Mouse (Mus musculus) intestine, embryonic 14.5 days (tissue): ENCODE measurements around the gene Aldh8a1. TPM values are rescaled to one million over a fixed set of nuclear protein-coding genes. Genes with fewer than 3 reads are reported as not detected.

Source experiments
- ATAC-seq: fragments of 200-750 bp; cut with Nextera tagmentation; replicated peaks from 2 replicates; pipeline ENCODE4 v1.8.0; 2017; ENCODE audit warnings: low read depth, moderate number of reproducible peaks, moderate TSS enrichment, moderate library complexity; ENCODE audit not compliant: low FRiP score, low TSS enrichment
- DNase-seq: peaks from one replicate; pipeline ENCODE4 v3.0.0-alpha.2; 2018; ENCODE audit warnings: low spot score
- H3K27ac ChIP-seq: fragments of 300-500 bp; sonication (generic); 2 replicates; pipeline ENCODE4 v1.5.1; 2014; ENCODE audit warnings: low read depth, mild to moderate bottlenecking, control low read depth
- H3K27me3 ChIP-seq: fragments of 300-500 bp; sonication (generic); replicated peaks from 2 replicates; pipeline ENCODE4 v1.6.1; 2014; ENCODE audit warnings: low read length, control low read depth; ENCODE audit not compliant: control insufficient read depth, insufficient read depth
- H3K36me3 ChIP-seq: fragments of 300-500 bp; sonication (generic); 2 replicates; pipeline ENCODE4 v1.6.1; 2014; ENCODE audit warnings: low read length, control low read depth; ENCODE audit not compliant: control insufficient read depth, insufficient read depth
- H3K4me1 ChIP-seq: fragments of 300-500 bp; sonication (generic); replicated peaks from 2 replicates; pipeline ENCODE4 v1.6.1; 2014; ENCODE audit warnings: low read length, control low read depth, mixed read lengths; ENCODE audit not compliant: control insufficient read depth, insufficient read depth
- H3K4me2 ChIP-seq: fragments of 300-500 bp; sonication (generic); 2 replicates; pipeline ENCODE4 v1.6.1; 2014; ENCODE audit warnings: low read length
- H3K4me3 ChIP-seq: fragments of 300-500 bp; sonication (generic); 2 replicates; pipeline ENCODE4 v1.5.1; 2014; ENCODE audit warnings: low read depth, low read length, control low read depth, mixed read lengths
- H3K9ac ChIP-seq: fragments of 300-500 bp; sonication (generic); 2 replicates; pipeline ENCODE4 v1.6.1; 2014; ENCODE audit warnings: mild to moderate bottlenecking, low read length
- H3K9me3 ChIP-seq: fragments of 300-500 bp; sonication (generic); 2 replicates; pipeline ENCODE4 v1.6.1; 2016; ENCODE audit warnings: low read length, control low read depth; ENCODE audit not compliant: control insufficient read depth
- WGBS: fragments of 180-500 bp; shearing (Covaris S2); extraction: QIAGEN DNeasy Blood & Tissue Kit; methylation state at CpG from one replicate; pipeline ENCODE4 v1.1.7; 2014; 5-methylcytosine and 5-hydroxymethylcytosine counted together
- polyA plus RNA-seq: library from polyadenylated mRNA; unstranded; fragments of >200 nt; fragmentation: Nextera tagmentation; extraction: Ambion mirVana; gene quantifications from 2 replicates; pipeline ENCODE4 v1.2.1, GENCODE M21; 2014

Gene Aldh8a1
- polyA plus RNA-seq, result 0.12 TPM in 1 of 2 replicates, not detected in the other

GRCm38 (mm10) chr10:21376682-21377473 lies at the start of gene Aldh8a1:
TSS of gene Aldh8a1 (plus strand) at chr10:21377291.
- ATAC-seq (no peak), DNase-seq (no peak)
- no peaks in the 10 kb centered on the region for H3K36me3 ChIP-seq
- 84% methylated on average over 13 of the region's 13 CpGs for WGBS
- H3K9me3 ChIP-seq, result no peaks in the 10 kb centered on the region
- H3K27ac ChIP-seq, result no peak within 1 kb of the TSS
- no peaks in the 10 kb centered on the region for H3K4me1 ChIP-seq
- no peak within 1 kb of the TSS for H3K9ac ChIP-seq
- H3K4me2 ChIP-seq, result no peak within 1 kb of the TSS
- H3K4me3 ChIP-seq, result no peak within 1 kb of the TSS
- H3K27me3 ChIP-seq, result no peaks in the 10 kb centered on the region

- no peak overlapping the region for H3K4me2 ChIP-seq
- no peak for DNase-seq
- H3K4me1 ChIP-seq, result no peaks in the 10 kb centered on the region
- ATAC-seq, result no peak
- peaks cover 10% of the 10 kb centered on the region for H3K36me3 ChIP-seq
- no peaks in the 10 kb centered on the region for H3K9me3 ChIP-seq
- no peak overlapping the region for H3K27ac ChIP-seq
- 65% methylated on average over 7 of the region's 7 CpGs for WGBS
- no peaks in the 10 kb centered on the region for H3K27me3 ChIP-seq
- H3K4me3 ChIP-seq, result no peak overlapping the region
- H3K9ac ChIP-seq, result no peak overlapping the region
Observed at GRCm38 (mm10) chr10:21327605-21328135, 49.4 kb upstream of the Aldh8a1 start.

- 77% methylated on average over 7 of the region's 7 CpGs for WGBS
- Histone ChIP-seq H3K27ac (no peak overlapping the region), H3K9ac (no peak overlapping the region), H3K27me3 (no peaks in the 10 kb centered on the region), H3K36me3 (peaks cover 47% of the 10 kb centered on the region), H3K4me3 (no peak overlapping the region), H3K4me1 (no peaks in the 10 kb centered on the region), H3K9me3 (peaks cover 7% of the 10 kb centered on the region; the same call in 1 of the 2 replicates), H3K4me2 (no peak overlapping the region)
- DNase-seq (no peak), ATAC-seq (no peak)
Observed at GRCm38 (mm10) chr10:21334349-21335105, 42.6 kb upstream of the Aldh8a1 start.

DNA sequence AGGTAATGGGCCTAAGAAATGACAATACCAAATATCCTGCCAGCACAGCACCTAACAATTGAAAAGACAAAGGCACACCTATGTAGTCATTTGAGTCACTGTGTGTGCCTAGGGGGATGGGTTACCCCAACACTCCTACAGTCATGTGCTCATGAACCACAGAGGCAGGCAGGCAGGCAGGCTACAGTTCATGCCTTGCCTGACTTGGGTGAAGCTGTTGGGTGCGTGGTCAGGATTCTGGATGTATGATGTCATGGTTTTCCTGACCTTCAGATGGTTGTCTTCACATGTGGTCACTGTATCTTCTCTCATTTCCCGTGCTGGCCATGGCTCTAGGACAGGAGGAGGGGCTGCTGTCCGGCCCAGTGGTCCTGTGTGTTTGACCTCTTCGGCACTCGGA lies 41.6 kb upstream of the Aldh8a1 start:
- H3K4me1 ChIP-seq, result no peaks in the 10 kb centered on the region
- WGBS, result 97% methylated on average over 5 of the region's 5 CpGs
- no peak overlapping the region for H3K9ac ChIP-seq
- H3K27me3 ChIP-seq, result no peaks in the 10 kb centered on the region
- peaks cover 51% of the 10 kb centered on the region for H3K36me3 ChIP-seq
- H3K4me2 ChIP-seq, result no peak overlapping the region
- no peak overlapping the region for H3K4me3 ChIP-seq
- DNase-seq (no peak), ATAC-seq (no peak)
- H3K27ac ChIP-seq, result no peak overlapping the region
- H3K9me3 ChIP-seq, result peaks cover 7% of the 10 kb centered on the region; the same call in 1 of the 2 replicates

DNA sequence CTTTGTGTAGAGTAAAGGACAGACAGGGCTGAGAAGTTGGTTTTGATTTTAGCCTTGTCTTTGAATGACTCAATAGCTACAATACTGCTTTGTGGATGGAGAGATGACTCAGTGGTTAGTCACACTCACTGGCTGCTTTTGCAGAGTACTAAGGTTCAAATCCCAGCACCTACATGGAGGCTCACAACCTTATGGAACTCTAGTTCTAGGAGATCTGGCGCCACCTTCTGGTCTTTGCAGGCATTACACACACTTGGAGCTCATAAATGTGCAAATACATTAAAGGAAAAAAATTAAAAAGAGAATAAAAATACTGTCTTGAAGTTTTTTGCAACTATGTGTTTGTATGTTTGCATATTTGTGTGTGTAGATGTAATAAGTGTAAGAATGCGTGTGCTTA lies 39.9 kb upstream of the Aldh8a1 start:
- DNase-seq, result no peak
- Histone ChIP-seq H3K36me3 (peaks cover 56% of the 10 kb centered on the region), H3K4me3 (no peak overlapping the region), H3K4me1 (no peaks in the 10 kb centered on the region), H3K27ac (no peak overlapping the region), H3K9ac (no peak overlapping the region), H3K27me3 (no peaks in the 10 kb centered on the region), H3K4me2 (no peak overlapping the region), H3K9me3 (peaks cover 7% of the 10 kb centered on the region; the same call in 1 of the 2 replicates)
- 61% methylated on average over 2 of the region's 2 CpGs for WGBS
- no peak for ATAC-seq

GRCm38 (mm10) chr10:21341706-21342105 lies 35.4 kb upstream of the Aldh8a1 start:
- H3K9ac ChIP-seq, result no peak overlapping the region
- DNase-seq (no peak), ATAC-seq (no peak)
- H3K27me3 ChIP-seq, result no peaks in the 10 kb centered on the region
- H3K4me2 ChIP-seq, result no peak overlapping the region
- no peak overlapping the region for H3K27ac ChIP-seq
- no peaks in the 10 kb centered on the region for H3K4me1 ChIP-seq
- H3K4me3 ChIP-seq, result no peak overlapping the region
- peaks cover 66% of the 10 kb centered on the region for H3K36me3 ChIP-seq
- H3K9me3 ChIP-seq, result peaks cover 5% of the 10 kb centered on the region; the same call in 1 of the 2 replicates
- WGBS, result 91% methylated on average over 14 of the region's 14 CpGs

- no peak for DNase-seq
- Histone ChIP-seq H3K27ac (no peak overlapping the region), H3K4me2 (no peak overlapping the region), H3K4me1 (no peaks in the 10 kb centered on the region), H3K4me3 (no peak overlapping the region), H3K9me3 (no peaks in the 10 kb centered on the region), H3K36me3 (peaks cover 66% of the 10 kb centered on the region), H3K9ac (no peak overlapping the region), H3K27me3 (no peaks in the 10 kb centered on the region)
- ATAC-seq, result no peak
- WGBS, result 91% methylated on average over 11 of the region's 11 CpGs
Observed at GRCm38 (mm10) chr10:21342331-21343005, 34.6 kb upstream of the Aldh8a1 start.

- DNase-seq, result no peak
- 94% methylated on average over 4 of the region's 4 CpGs for WGBS
- no peak for ATAC-seq
- no peak overlapping the region for H3K4me2 ChIP-seq
- no peaks in the 10 kb centered on the region for H3K27me3 ChIP-seq
- no peak overlapping the region for H3K4me3 ChIP-seq
- H3K4me1 ChIP-seq, result no peaks in the 10 kb centered on the region
- H3K36me3 ChIP-seq, result peaks cover 51% of the 10 kb centered on the region
- no peaks in the 10 kb centered on the region for H3K9me3 ChIP-seq
- no peak overlapping the region for H3K9ac ChIP-seq
- no peak overlapping the region for H3K27ac ChIP-seq
Observed at GRCm38 (mm10) chr10:21347332-21347731, 29.8 kb upstream of the Aldh8a1 start.
